In genomic region chr10:61825536-61825935, GRCm38 (mm10) we compare ENCODE assay signal across 33 mouse cellular contexts. TPM values are rescaled to one million over a fixed set of nuclear protein-coding genes. Genes with fewer than 3 reads are reported as not detected.
DNase-seq lines count a peak whose midpoint lies in the region; ATAC-seq lines count a peak whose summit lies in the region.
"Had no signal": no experiment of that assay in that cellular context is flagged by ENCODE, and none has a peak within 500 bp of the region (broad histone marks: within the 10 kb centered on the region; RNA-seq: fewer than 3 reads in every experiment).

No protein-coding gene starts in this region.

- H3K9me3 ChIP-seq in midbrain, embryonic 11.5 days (ENCODE audit: control insufficient read depth, low read length) = no peaks in the 10 kb centered on the region
- H3K9me3 ChIP-seq in midbrain, embryonic 13.5 days = no peaks in the 10 kb centered on the region
- no peaks in the 10 kb centered on the region for H3K9me3 ChIP-seq in embryonic facial prominence, embryonic 12.5 days
- H3K9me3 ChIP-seq in limb, embryonic 10.5 days (replicated peaks) = no peaks in the 10 kb centered on the region
- no peaks in the 10 kb centered on the region for H3K9me3 ChIP-seq in forebrain, embryonic 14.5 days (replicated peaks; ENCODE audit: control insufficient read depth, low read length)
- H3K9me3 ChIP-seq: forebrain, embryonic 15.5 days; G1E; heart, embryonic 13.5 days; limb, embryonic 13.5 days; liver, embryonic 12.5 days; megakaryocyte, embryonic 14.5 days; neural tube, embryonic 15.5 days; stomach, embryonic 15.5 days had no signal

- no peak for ATAC-seq in midbrain, embryonic 11.5 days (ENCODE audit: low FRiP score)
- no peak for ATAC-seq in midbrain, embryonic 13.5 days
- ATAC-seq in embryonic facial prominence, embryonic 12.5 days (ENCODE audit: insufficient number of reproducible peaks, insufficient read depth, low FRiP score, low TSS enrichment) = no peak
- ATAC-seq in forebrain, embryonic 14.5 days = no peak
- ATAC-seq: forebrain, embryonic 15.5 days; inflammation-experienced regulatory T-cells, adult 6 months; liver, embryonic 12.5 days; lung, postnatal 0 days; Patski had no signal

- H3K9ac ChIP-seq in midbrain, embryonic 11.5 days (ENCODE audit: low read length) = no peak overlapping the region
- no peak overlapping the region for H3K9ac ChIP-seq in midbrain, embryonic 13.5 days (replicated peaks)
- H3K9ac ChIP-seq in embryonic facial prominence, embryonic 12.5 days = no peak overlapping the region
- H3K9ac ChIP-seq in forebrain, embryonic 14.5 days (ENCODE audit: low read length) = no peak overlapping the region
- H3K9ac ChIP-seq: forebrain, embryonic 15.5 days; heart, embryonic 13.5 days; hindbrain, embryonic 14.5 days; limb, embryonic 13.5 days; liver, embryonic 12.5 days; neural tube, embryonic 15.5 days; stomach, embryonic 15.5 days had no signal

- peaks cover 14% of the 10 kb centered on the region for H3K4me1 ChIP-seq in midbrain, embryonic 11.5 days (ENCODE audit: control insufficient read depth, insufficient read depth, low read length)
- H3K4me1 ChIP-seq in midbrain, embryonic 13.5 days (replicated peaks) = peaks cover 10% of the 10 kb centered on the region; the same call in 1 of the 2 replicates
- H3K4me1 ChIP-seq in embryonic facial prominence, embryonic 12.5 days = peaks cover 64% of the 10 kb centered on the region
- H3K4me1 ChIP-seq in limb, embryonic 10.5 days = peaks cover 70% of the 10 kb centered on the region
- H3K4me1 ChIP-seq in forebrain, embryonic 14.5 days (ENCODE audit: control insufficient read depth, insufficient read depth, low read length) = no peaks in the 10 kb centered on the region
- H3K4me1 ChIP-seq: forebrain, embryonic 15.5 days; liver, embryonic 12.5 days; megakaryocyte, embryonic 14.5 days had no signal

- WGBS in midbrain, embryonic 11.5 days = 52% methylated on average over 5 of the region's 5 CpGs
- WGBS in midbrain, embryonic 13.5 days = 51% methylated on average over 5 of the region's 5 CpGs
- 16% methylated on average over 5 of the region's 5 CpGs for WGBS in embryonic facial prominence, embryonic 12.5 days
- 15% methylated on average over 5 of the region's 5 CpGs for WGBS in limb, embryonic 10.5 days
- WGBS in forebrain, embryonic 14.5 days = 51% methylated on average over 5 of the region's 5 CpGs

- no peak overlapping the region for H3K4me3 ChIP-seq in midbrain, embryonic 11.5 days (ENCODE audit: low read depth, low read length)
- no peak overlapping the region for H3K4me3 ChIP-seq in midbrain, embryonic 13.5 days (replicated peaks)
- H3K4me3 ChIP-seq in embryonic facial prominence, embryonic 12.5 days = no peak overlapping the region
- peak overlapping the region; percentile 19; the same call in 1 of the 2 replicates for H3K4me3 ChIP-seq in limb, embryonic 10.5 days
- H3K4me3 ChIP-seq in forebrain, embryonic 14.5 days (ENCODE audit: low read depth, low read length) = no peak overlapping the region
- H3K4me3 ChIP-seq: forebrain, embryonic 15.5 days; gastrocnemius, adult 2 months; heart, adult 2 months; heart, embryonic 13.5 days; limb, embryonic 13.5 days; liver, embryonic 12.5 days; megakaryocyte, embryonic 14.5 days; neural tube, embryonic 15.5 days; stomach, embryonic 15.5 days had no signal

- DNase-seq in midbrain, embryonic 11.5 days (ENCODE audit: low spot score, missing footprints) = peak; percentile 33
- DNase-seq in limb, embryonic 10.5 days (ENCODE audit: low spot score) = peak; percentile 47
- no peak for DNase-seq in forebrain, embryonic 14.5 days (ENCODE audit: low spot score)
- DNase-seq in cerebellum, postnatal 25 days = no peak
- DNase-seq in kidney, postnatal 10 days = no peak
- DNase-seq: adrenal gland, postnatal 10 days; cerebellum, adult 9-10 months; gastrocnemius, adult 2 months; gastrocnemius, postnatal 36 days; heart, adult 2 months; heart, postnatal 10 days; kidney, adult 2 months; layer of hippocampus, adult 9-11 months; lung, adult 18-20 months; lung, postnatal 4 days; midbrain, embryonic 14.5 days; retina, postnatal 1 day; right cerebral cortex, postnatal 14 days; thymus, postnatal 14 days had no signal

- H3K27ac ChIP-seq in midbrain, embryonic 11.5 days (ENCODE audit: low read depth, low read length) = no peak overlapping the region
- no peak overlapping the region for H3K27ac ChIP-seq in midbrain, embryonic 13.5 days
- peak overlapping the region; percentile 72; the same call in 1 of the 2 replicates for H3K27ac ChIP-seq in embryonic facial prominence, embryonic 12.5 days
- peak overlapping the region; percentile 71 for H3K27ac ChIP-seq in limb, embryonic 10.5 days
- no peak overlapping the region for H3K27ac ChIP-seq in forebrain, embryonic 14.5 days (ENCODE audit: low read depth, low read length)
- H3K27ac ChIP-seq: forebrain, embryonic 15.5 days; gastrocnemius, adult 2 months; heart, adult 2 months; heart, embryonic 13.5 days; hindbrain, embryonic 14.5 days; liver, embryonic 12.5 days; neural tube, embryonic 15.5 days; stomach, embryonic 15.5 days had no signal

- H3K4me2 ChIP-seq in midbrain, embryonic 11.5 days = no peak overlapping the region
- H3K4me2 ChIP-seq in midbrain, embryonic 13.5 days (replicated peaks) = no peak overlapping the region
- H3K4me2 ChIP-seq in embryonic facial prominence, embryonic 12.5 days (replicated peaks) = no peak overlapping the region
- H3K4me2 ChIP-seq in forebrain, embryonic 14.5 days (ENCODE audit: low read length) = no peak overlapping the region
- H3K4me2 ChIP-seq: forebrain, embryonic 15.5 days; heart, embryonic 13.5 days; hindbrain, embryonic 14.5 days; limb, embryonic 13.5 days; liver, embryonic 12.5 days; neural tube, embryonic 15.5 days; stomach, embryonic 15.5 days had no signal

- H3K27me3 ChIP-seq in midbrain, embryonic 11.5 days (ENCODE audit: control insufficient read depth, insufficient read depth, low read length) = no peaks in the 10 kb centered on the region
- 0 out of 2 replicates have a peak, but pooled peaks cover 2% of the 10 kb centered on the region for H3K27me3 ChIP-seq in midbrain, embryonic 13.5 days
- H3K27me3 ChIP-seq in embryonic facial prominence, embryonic 12.5 days = no peaks in the 10 kb centered on the region
- H3K27me3 ChIP-seq in limb, embryonic 10.5 days (ENCODE audit: low read depth, poor library complexity, severe bottlenecking) = no peaks in the 10 kb centered on the region
- H3K27me3 ChIP-seq in forebrain, embryonic 14.5 days (replicated peaks; ENCODE audit: control insufficient read depth, insufficient read depth, low read length) = no peaks in the 10 kb centered on the region
- H3K27me3 ChIP-seq: forebrain, embryonic 15.5 days; limb, embryonic 13.5 days; neural tube, embryonic 15.5 days; stomach, embryonic 15.5 days had no signal

- no peaks in the 10 kb centered on the region for H3K36me3 ChIP-seq in midbrain, embryonic 11.5 days (ENCODE audit: control insufficient read depth, insufficient read depth, low read length)
- no peaks in the 10 kb centered on the region for H3K36me3 ChIP-seq in midbrain, embryonic 13.5 days
- no peaks in the 10 kb centered on the region for H3K36me3 ChIP-seq in embryonic facial prominence, embryonic 12.5 days
- H3K36me3 ChIP-seq in limb, embryonic 10.5 days = no peaks in the 10 kb centered on the region
- H3K36me3 ChIP-seq in forebrain, embryonic 14.5 days (ENCODE audit: control insufficient read depth, insufficient read depth, low read length) = no peaks in the 10 kb centered on the region
- H3K36me3 ChIP-seq: forebrain, embryonic 15.5 days; G1E; heart, embryonic 13.5 days; limb, embryonic 13.5 days; liver, embryonic 12.5 days; neural tube, embryonic 15.5 days; stomach, embryonic 15.5 days had no signal

RNA-seq across cellular contexts. Expression of gene H2afy2, which starts 41.6 kb away (rescaled TPM):
- polyA plus RNA-seq in midbrain, embryonic 11.5 days (2014; fragmentation: Nextera tagmentation; extraction: Ambion mirVana) = 272 and 287 TPM in 2 replicates
- 350 and 366 TPM in 2 replicates for polyA plus RNA-seq in midbrain, embryonic 13.5 days (2015; fragmentation: Nextera tagmentation; extraction: Ambion mirVana)
- 383 and 385 TPM in 2 replicates for polyA plus RNA-seq in embryonic facial prominence, embryonic 12.5 days (2016; fragmentation: Nextera tagmentation; extraction: Ambion mirVana)
- polyA plus RNA-seq in limb, embryonic 10.5 days (2016; fragmentation: Nextera tagmentation; extraction: Ambion mirVana) = 285 and 298 TPM in 2 replicates
- 188 and 220 TPM in 2 replicates for polyA plus RNA-seq in forebrain, embryonic 14.5 days (2014; fragmentation: Nextera tagmentation; extraction: Ambion mirVana)
- polyA plus RNA-seq: G1E; inflammation-experienced regulatory T-cells, adult 6 months had no signal

Comparison
In these comparisons a context has a peak if more than half of its experiments do, and no peak if none do; other contexts are left out.
1. DNase-seq: peak in midbrain, embryonic 11.5 days (single experiment) and limb, embryonic 10.5 days (single experiment); none in forebrain, embryonic 14.5 days (single experiment), cerebellum, postnatal 25 days (0 of 2) and kidney, postnatal 10 days (single experiment).
2. H3K27ac ChIP-seq: peak in embryonic facial prominence, embryonic 12.5 days (single experiment) and limb, embryonic 10.5 days (single experiment); none in midbrain, embryonic 11.5 days (single experiment), midbrain, embryonic 13.5 days (single experiment) and forebrain, embryonic 14.5 days (single experiment).